Mouse (Mus musculus) retina, adult 2 months (tissue): ENCODE results near the gene Tcp11l2.

Experiments used
- DNase-seq: peaks from one replicate; pipeline ENCODE4 v3.0.0-alpha.2; 2012; ENCODE audit warnings: low read depth, low spot score

Gene Tcp11l2

GRCm38 (mm10) chr10:84576395-84577070 lies at the start of gene Tcp11l2:
Gene Tcp11l2, plus strand, starts transcription at chr10:84576626.
- DNase-seq = peak; percentile 93

GRCm38 (mm10) chr10:84527070-84527469 lies 49.4 kb upstream of the Tcp11l2 start:
- DNase-seq = no peak

- no peak for DNase-seq
These were observed 48.8 kb upstream of the Tcp11l2 start for GRCm38 (mm10) chr10:84527631-84528030.

DNA sequence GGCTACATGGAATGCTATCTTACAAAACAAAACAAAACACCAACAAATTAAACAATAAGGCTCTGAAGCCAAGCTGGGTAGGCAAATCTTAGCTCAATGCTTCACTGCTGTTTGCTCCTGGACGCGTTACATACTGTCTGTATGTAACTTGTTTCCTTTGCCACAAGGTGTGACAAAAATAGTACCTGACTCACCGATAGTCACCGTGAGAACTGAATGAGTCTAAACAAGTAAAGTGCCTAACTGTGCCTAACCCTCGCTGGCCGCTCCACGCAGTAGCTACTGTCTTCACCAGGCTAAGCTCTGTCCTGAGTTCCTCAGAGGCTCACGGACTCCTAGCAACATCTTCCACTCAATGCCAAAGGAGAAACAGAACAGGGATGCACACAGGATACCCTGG lies 46.0 kb upstream of the Tcp11l2 start:
- DNase-seq = no peak

DNA sequence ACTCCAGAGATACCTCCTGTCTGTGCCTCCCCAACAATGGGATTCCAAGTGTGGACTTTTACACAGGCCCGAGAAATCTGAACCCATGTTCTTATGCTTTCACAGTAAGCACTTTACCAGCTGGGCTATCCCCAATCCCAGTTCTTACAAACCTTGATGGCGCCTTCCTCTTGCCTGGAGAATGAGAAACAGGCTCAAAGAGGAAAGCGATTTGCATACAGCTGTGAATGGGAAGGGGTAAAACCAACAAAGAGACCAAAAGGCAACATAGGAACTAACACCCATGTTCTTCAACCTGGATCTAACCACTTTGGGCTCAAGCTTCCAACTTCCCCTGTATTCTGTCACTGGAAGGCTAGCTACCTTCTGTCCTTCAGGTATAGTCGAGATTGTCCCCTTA lies 44.9 kb upstream of the Tcp11l2 start:
- DNase-seq = no peak

DNA sequence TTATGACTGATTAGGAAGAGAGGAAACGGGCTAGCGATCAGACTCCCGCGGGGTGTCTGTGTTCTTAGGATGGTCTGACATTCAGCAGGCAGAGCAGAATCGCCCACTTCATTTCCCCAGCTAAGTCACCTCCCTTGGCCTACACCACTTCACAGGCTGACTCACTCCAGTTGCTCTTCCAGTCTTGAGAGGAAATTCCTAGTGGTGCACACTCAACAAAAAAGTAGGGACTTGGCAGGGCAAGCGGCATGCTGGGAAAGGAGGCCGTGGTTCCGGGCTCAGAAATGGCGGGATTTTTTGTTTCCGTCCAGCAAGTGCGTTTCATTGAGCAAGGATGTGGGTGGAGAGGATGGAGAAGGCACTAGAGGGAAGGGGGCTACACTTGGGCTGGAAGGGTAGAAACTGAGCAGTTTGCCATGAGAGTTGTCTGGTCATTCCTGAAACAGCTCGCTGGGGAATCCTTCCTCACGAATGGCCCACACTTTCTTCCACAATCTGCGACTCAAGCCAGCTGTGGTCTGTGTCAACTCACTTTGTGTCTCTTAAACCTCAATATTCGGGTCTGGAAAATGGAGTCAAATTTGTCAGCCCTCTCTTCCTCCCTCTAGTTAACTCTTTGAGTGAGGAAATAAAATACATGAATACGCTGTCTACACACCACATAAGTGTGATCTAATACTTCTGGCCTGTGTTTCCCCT lies 44.1 kb upstream of the Tcp11l2 start:
- DNase-seq = no peak

DNA sequence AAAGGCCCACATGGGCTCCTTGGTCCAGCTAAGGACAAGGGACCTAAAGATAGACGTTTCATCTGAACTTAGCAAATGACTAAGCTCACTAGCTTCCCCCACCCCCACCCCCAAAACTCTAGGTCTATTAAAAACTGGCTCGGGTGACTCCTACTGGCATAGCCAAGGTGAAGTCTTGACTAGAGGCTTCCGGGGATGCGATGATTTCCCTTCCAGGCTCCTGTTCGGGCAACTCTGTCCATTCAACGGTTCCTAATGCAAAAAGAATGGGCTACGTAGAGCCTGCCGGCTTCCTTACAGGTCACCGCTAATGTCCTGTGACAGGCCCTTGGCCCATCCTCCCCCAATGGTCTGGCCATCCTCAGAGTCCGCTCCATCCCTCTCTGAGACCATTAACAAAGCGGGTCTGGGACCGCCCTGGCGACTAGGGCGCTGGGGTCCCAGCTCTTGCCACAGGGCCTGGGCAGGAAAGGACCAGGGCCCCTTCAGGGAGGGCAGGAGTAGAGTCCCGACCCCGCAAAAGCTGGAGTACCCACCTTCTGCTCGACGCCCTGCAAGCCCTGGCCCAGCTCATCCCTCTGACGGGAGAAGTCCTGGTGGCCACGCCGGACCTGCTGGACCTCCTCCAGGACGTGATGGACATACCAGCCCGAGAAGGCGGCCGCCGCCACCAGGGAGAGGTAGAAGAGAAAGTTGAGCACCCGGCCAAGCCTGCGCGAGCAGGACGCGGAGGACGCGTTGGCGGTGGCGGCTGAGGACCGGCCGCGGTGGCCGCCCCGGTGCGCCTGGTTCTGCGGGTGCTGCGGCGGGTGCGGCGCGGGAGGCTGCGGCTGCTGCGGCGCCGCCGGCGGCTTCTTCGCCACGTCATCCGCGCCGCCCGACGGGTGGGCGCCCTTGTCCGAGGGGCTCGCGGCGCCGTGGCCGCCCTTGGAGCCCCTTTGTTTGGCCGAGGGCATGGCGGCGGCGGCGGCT lies 43.2 kb upstream of the Tcp11l2 start:
- no peak for DNase-seq

DNA sequence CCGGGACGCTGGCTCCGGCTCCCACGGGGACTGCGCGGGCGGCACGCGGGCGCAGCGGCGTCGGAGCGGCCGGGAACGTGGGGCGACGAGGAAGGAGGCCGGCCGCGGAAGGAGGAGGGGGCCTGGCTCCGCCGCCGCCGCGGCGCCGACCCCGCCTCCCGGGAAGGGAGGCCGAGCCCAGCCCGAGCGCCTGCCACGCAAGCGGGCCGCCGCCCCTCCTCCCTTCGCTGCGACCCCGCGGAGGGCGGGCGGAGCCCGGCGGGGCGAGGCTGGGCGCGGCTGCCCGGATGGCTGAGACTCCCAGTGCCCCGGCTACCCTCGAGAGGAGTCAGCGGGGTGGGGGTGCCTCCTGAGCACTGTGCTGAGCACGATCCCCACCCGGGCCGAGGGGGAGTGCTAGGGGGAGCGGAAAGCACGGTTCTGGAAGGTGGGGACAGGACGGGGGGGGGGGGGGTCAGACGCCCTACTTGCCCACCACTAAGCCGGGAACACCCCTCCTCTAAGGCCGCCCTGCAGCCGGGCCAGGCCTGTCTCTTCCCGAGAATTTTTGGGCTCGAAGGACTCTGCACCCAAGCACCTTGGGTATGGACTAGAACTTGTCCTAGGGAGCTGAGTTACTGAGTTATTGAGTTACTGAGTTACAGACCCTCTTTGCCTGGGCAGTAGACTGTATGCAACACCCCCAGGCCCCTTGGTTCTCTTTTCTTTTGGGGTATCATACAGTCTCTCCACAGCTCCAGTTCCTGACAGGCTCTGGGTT lies 42.3 kb upstream of the Tcp11l2 start, which contains the start of gene Ckap4:
Ckap4 (minus strand) TSS at position 151 of the 760 bp plus-strand sequence.
- no peak for DNase-seq

- no peak for DNase-seq
These were observed 41.0 kb upstream of the Tcp11l2 start for GRCm38 (mm10) chr10:84535458-84535857.

DNA sequence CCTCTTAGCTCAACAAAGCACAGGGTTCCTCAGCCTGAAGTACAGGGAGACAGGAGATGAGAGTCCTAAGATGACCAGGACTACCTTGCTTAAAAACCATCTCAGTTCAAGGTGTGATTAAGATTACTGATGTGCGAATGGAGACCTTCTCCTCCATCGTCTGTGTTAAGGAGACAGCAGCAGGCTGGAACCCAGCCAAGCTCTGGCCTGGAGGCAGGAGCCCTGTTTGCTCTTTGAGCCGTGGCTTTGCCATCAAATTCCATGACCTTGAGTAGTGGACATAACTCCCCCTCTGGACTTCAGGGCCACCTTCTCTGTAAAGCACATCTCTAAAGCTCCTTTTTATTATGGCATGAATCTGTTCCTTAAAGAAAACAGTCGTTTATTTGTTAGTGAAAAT lies 40.6 kb upstream of the Tcp11l2 start:
- no peak for DNase-seq

GRCm38 (mm10) chr10:84539651-84540050 lies 36.8 kb upstream of the Tcp11l2 start:
- DNase-seq = no peak

- no peak for DNase-seq
These were observed 33.4 kb upstream of the Tcp11l2 start for GRCm38 (mm10) chr10:84542802-84543658.

- no peak for DNase-seq
These were observed 31.4 kb upstream of the Tcp11l2 start for GRCm38 (mm10) chr10:84544841-84545610.

DNA sequence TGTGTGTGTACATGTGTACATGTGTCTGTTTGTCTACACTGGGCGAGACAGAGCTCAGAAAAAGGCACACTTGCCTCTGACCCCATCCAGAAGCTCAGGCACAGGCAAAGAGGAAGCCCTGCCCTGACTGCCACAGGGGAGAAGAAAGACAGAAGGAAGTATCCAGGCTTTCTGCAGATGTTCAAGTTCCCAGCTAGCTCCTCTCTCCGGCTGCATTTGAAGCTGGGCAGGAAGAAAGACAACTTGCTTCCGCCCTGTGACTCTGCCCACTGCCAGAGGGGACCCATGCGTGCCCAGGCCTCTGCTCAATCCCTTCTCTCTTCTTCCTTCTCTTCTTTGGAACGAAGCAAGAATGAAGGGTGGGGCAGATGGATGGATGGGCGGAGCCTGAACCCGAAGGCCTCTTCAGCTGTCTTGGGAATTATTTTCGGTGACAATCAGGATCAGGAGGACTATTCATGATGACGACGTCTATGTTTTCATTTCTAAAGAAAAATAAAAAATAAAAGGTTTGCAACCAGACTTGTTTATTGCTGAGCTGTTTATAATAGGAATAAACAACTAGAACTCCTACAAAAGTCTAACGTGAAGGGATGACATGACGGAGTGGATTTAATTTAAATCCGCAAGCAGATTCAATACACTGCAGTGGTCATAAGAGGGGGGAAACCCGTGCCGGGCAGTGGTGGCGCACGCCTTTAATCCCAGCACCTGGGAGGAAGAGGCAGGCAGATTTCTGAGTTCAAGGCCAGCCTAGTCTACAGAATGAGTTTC lies 27.1 kb upstream of the Tcp11l2 start:
- no peak for DNase-seq

- DNase-seq = no peak
These were observed 26.5 kb upstream of the Tcp11l2 start for GRCm38 (mm10) chr10:84549920-84550293.

DNA sequence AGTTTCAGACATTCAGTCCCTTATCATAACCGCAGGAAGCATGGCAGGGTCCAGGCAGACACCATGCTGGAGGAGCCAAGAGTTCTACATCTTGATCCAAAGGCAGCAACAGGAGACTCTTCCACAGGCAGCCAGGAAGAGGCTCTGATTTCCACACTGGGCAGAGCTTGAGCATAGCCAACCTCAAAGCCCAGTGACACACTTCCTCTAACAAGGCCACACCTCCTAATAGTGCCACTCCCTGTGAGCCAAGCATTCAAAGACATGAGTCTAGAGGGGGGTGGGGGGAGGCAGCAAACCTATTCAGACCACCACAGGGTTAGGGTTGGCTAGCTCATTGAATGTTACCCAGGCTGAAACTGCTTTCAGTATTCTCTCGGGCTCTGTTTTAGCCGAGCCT lies 24.6 kb upstream of the Tcp11l2 start:
- DNase-seq = no peak

DNA sequence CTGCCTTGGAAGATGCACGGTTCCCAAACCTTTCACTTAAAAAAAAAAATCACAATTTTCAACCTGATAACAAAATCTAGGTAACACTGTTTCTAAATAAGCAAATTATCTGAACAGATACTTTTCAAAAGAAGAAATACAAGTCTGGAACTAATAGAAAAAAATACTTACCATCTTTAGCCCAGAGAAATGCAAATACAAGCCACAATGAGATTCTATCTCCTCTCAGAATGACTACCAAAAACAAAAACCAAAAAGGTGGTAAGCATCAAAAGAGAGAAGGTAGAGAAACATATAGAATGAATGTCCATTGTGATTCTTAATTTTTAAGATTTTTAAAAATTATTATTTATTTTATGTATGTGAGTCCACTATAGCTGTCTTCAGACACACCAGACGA lies 23.9 kb upstream of the Tcp11l2 start:
- DNase-seq = no peak

GRCm38 (mm10) chr10:84554291-84555009 lies 22.0 kb upstream of the Tcp11l2 start:
- DNase-seq = no peak
